Mouse (Mus musculus): ENCODE data around the gene Gm14137.

Gm14137 gene

GRCm38 (mm10) chr2:119173991-119174651, at the start of gene Gm14137:
Gene Gm14137, plus strand, starts transcription at chr2:119174509.
- DNase-seq (ENCODE audit: inconsistent age in 2 of 2, low spot score in 1 of 2): peak in 1 of 2 experiments; percentile 44

GRCm38 (mm10) chr2:119136346-119136898, 37.9 kb upstream of the Gm14137 start:
- DNase-seq (ENCODE audit: inconsistent age in 2 of 2, low spot score in 1 of 2): no peak

GRCm38 (mm10) chr2:119145199-119145598, 29.1 kb upstream of the Gm14137 start:
- no peak for DNase-seq (ENCODE audit: inconsistent age in 2 of 2, low spot score in 1 of 2)

- DNase-seq (ENCODE audit: inconsistent age in 2 of 2, low spot score in 1 of 2): no peak
Measured at GRCm38 (mm10) chr2:119146435-119146834, 27.9 kb upstream of the Gm14137 start.

- no peak for DNase-seq (ENCODE audit: inconsistent age in 2 of 2, low spot score in 1 of 2)
Measured at GRCm38 (mm10) chr2:119147160-119147678, 27.1 kb upstream of the Gm14137 start.

- no peak for DNase-seq (ENCODE audit: inconsistent age in 2 of 2, low spot score in 1 of 2)
Measured at GRCm38 (mm10) chr2:119147775-119148174, 26.5 kb upstream of the Gm14137 start.

- peak in 1 of 2 experiments; percentile 38 for DNase-seq (ENCODE audit: inconsistent age in 2 of 2, low spot score in 1 of 2)
Measured at GRCm38 (mm10) chr2:119152255-119152654, 22.1 kb upstream of the Gm14137 start.

- no peak for DNase-seq (ENCODE audit: inconsistent age in 2 of 2, low spot score in 1 of 2)
Measured at GRCm38 (mm10) chr2:119154683-119155082, 19.6 kb upstream of the Gm14137 start.

- DNase-seq (ENCODE audit: inconsistent age in 2 of 2, low spot score in 1 of 2): no peak
Measured at GRCm38 (mm10) chr2:119155388-119155787, 18.9 kb upstream of the Gm14137 start.

GRCm38 (mm10) chr2:119156081-119156680, 18.1 kb upstream of the Gm14137 start:
- DNase-seq (ENCODE audit: inconsistent age in 2 of 2, low spot score in 1 of 2): peak in 1 of 2 experiments; percentile 82

- DNase-seq (ENCODE audit: inconsistent age in 2 of 2, low spot score in 1 of 2): peak; percentile 94 to 98
Measured at GRCm38 (mm10) chr2:119156681-119157572, 17.4 kb upstream of the Gm14137 start, which contains the start of gene Rmdn3. Gene Rmdn3, minus strand, starts transcription at chr2:119157034.

- DNase-seq (ENCODE audit: inconsistent age in 2 of 2, low spot score in 1 of 2): no peak
Measured at GRCm38 (mm10) chr2:119157836-119158235, 16.5 kb upstream of the Gm14137 start.

- DNase-seq (ENCODE audit: inconsistent age in 2 of 2, low spot score in 1 of 2): peak; percentile 36 to 55
Measured at GRCm38 (mm10) chr2:119161247-119161646, 13.1 kb upstream of the Gm14137 start.

- no peak for DNase-seq (ENCODE audit: inconsistent age in 2 of 2, low spot score in 1 of 2)
Measured at GRCm38 (mm10) chr2:119163135-119163534, 11.2 kb upstream of the Gm14137 start.

GRCm38 (mm10) chr2:119163999-119164398, 10.3 kb upstream of the Gm14137 start:
- no peak for DNase-seq (ENCODE audit: inconsistent age in 2 of 2, low spot score in 1 of 2)

GRCm38 (mm10) chr2:119165401-119165800, 8.9 kb upstream of the Gm14137 start:
- no peak for DNase-seq (ENCODE audit: inconsistent age in 2 of 2, low spot score in 1 of 2)

GRCm38 (mm10) chr2:119166901-119167865, 7.1 kb upstream of the Gm14137 start, which contains the start of gene Gchfr:
Gene Gchfr, plus strand, starts transcription at chr2:119167773.
- DNase-seq (ENCODE audit: inconsistent age in 2 of 2, low spot score in 1 of 2): peak; percentile 82 to 92

- DNase-seq (ENCODE audit: inconsistent age in 2 of 2, low spot score in 1 of 2): no peak
Measured at GRCm38 (mm10) chr2:119167866-119168256, 6.4 kb upstream of the Gm14137 start.

- no peak for DNase-seq (ENCODE audit: inconsistent age in 2 of 2, low spot score in 1 of 2)
Measured at GRCm38 (mm10) chr2:119170282-119170681, 4.0 kb upstream of the Gm14137 start.

- peak in 1 of 2 experiments; percentile 47 for DNase-seq (ENCODE audit: inconsistent age in 2 of 2, low spot score in 1 of 2)
Measured at GRCm38 (mm10) chr2:119171574-119171973, 2.7 kb upstream of the Gm14137 start.

Data from adrenal gland, adult (tissue).